Mouse (Mus musculus) urinary bladder, postnatal 25 days (tissue): Measurements from ENCODE around the gene Cdh22.

Experiments used
- DNase-seq: peaks from one replicate; pipeline ENCODE4 v3.0.0; 2022; ENCODE audit warnings: low spot score

The Cdh22 gene

GRCm38 (mm10) chr2:165250903-165251302, 16.2 kb upstream of the Cdh22 start:
- no peak for DNase-seq

GRCm38 (mm10) chr2:165248967-165249366, 14.3 kb upstream of the Cdh22 start:
- no peak for DNase-seq

- no peak for DNase-seq
Observed at GRCm38 (mm10) chr2:165246349-165246748, 11.7 kb upstream of the Cdh22 start.

GRCm38 (mm10) chr2:165243122-165243720, 8.6 kb upstream of the Cdh22 start:
- DNase-seq, result no peak

GRCm38 (mm10) chr2:165242575-165242974, 7.9 kb upstream of the Cdh22 start:
- DNase-seq, result no peak

- no peak for DNase-seq
Observed at GRCm38 (mm10) chr2:165241786-165242185, 7.1 kb upstream of the Cdh22 start.

- no peak for DNase-seq
Observed at GRCm38 (mm10) chr2:165240371-165240770, 5.7 kb upstream of the Cdh22 start.

GRCm38 (mm10) chr2:165239533-165240144, 5.0 kb upstream of the Cdh22 start:
- no peak for DNase-seq

- DNase-seq, result peak; percentile 27
Observed at GRCm38 (mm10) chr2:165238416-165239145, 3.9 kb upstream of the Cdh22 start.

GRCm38 (mm10) chr2:165234291-165234612, 401 bp downstream of the Cdh22 start:
- peak; percentile 27 for DNase-seq

GRCm38 (mm10) chr2:165233491-165234290, 962 bp downstream of the Cdh22 start:
- peak; percentile 54 for DNase-seq

GRCm38 (mm10) chr2:165229050-165229449, 5.6 kb downstream of the Cdh22 start:
- no peak for DNase-seq

- no peak for DNase-seq
Observed at GRCm38 (mm10) chr2:165223837-165224236, 10.8 kb downstream of the Cdh22 start.

- DNase-seq, result no peak
Observed at GRCm38 (mm10) chr2:165221952-165222351, 12.7 kb downstream of the Cdh22 start.

GRCm38 (mm10) chr2:165220347-165220945, 14.2 kb downstream of the Cdh22 start:
- DNase-seq, result no peak

- no peak for DNase-seq
Observed at GRCm38 (mm10) chr2:165218954-165219353, 15.7 kb downstream of the Cdh22 start.

GRCm38 (mm10) chr2:165217361-165218149, 17.1 kb downstream of the Cdh22 start:
- DNase-seq, result no peak

GRCm38 (mm10) chr2:165215103-165215951, 19.3 kb downstream of the Cdh22 start:
- no peak for DNase-seq

GRCm38 (mm10) chr2:165211426-165212079, 23.1 kb downstream of the Cdh22 start:
- no peak for DNase-seq

- DNase-seq, result no peak
Observed at GRCm38 (mm10) chr2:165210948-165211347, 23.7 kb downstream of the Cdh22 start.
